Mouse (Mus musculus) forebrain, embryonic 11.5 days (tissue): ENCODE measurements around the gene Gpr84. TPM values are rescaled to one million over a fixed set of nuclear protein-coding genes. Genes with fewer than 3 reads are reported as not detected.

Experiments used
- ATAC-seq: fragments of 200-750 bp; cut with Nextera tagmentation; replicated peaks from 2 replicates; pipeline ENCODE4 v1.8.0; 2017; ENCODE audit warnings: moderate TSS enrichment; ENCODE audit not compliant: low FRiP score
- DNase-seq: peaks from one replicate; pipeline ENCODE4 v3.0.0-alpha.2; 2017; ENCODE audit warnings: low spot score
- H3K27ac ChIP-seq: fragments of 300-500 bp; sonication (generic); 2 replicates; pipeline ENCODE4 v1.5.1; 2014; ENCODE audit warnings: low read depth, low read length
- H3K27me3 ChIP-seq: fragments of 300-500 bp; sonication (generic); 2 replicates; pipeline ENCODE4 v1.6.1; 2014; ENCODE audit warnings: mild to moderate bottlenecking, low read length, mixed read lengths; ENCODE audit not compliant: control insufficient read depth, insufficient read depth
- H3K36me3 ChIP-seq: fragments of 300-500 bp; sonication (generic); 2 replicates; pipeline ENCODE4 v1.6.1; 2014; ENCODE audit warnings: mild to moderate bottlenecking, low read length, moderate library complexity, mixed read lengths; ENCODE audit not compliant: control insufficient read depth, insufficient read depth
- H3K4me1 ChIP-seq: fragments of 300-500 bp; sonication (generic); replicated peaks from 2 replicates; pipeline ENCODE4 v1.6.1; 2014; ENCODE audit warnings: low read length, mixed read lengths; ENCODE audit not compliant: control insufficient read depth, insufficient read depth
- H3K4me2 ChIP-seq: fragments of 300-500 bp; sonication (generic); 2 replicates; pipeline ENCODE4 v1.6.1; 2014; ENCODE audit warnings: low read depth, mild to moderate bottlenecking, low read length, moderate library complexity, mixed read lengths; ENCODE audit not compliant: severe bottlenecking
- H3K4me3 ChIP-seq: fragments of 300-500 bp; sonication (generic); 2 replicates; pipeline ENCODE4 v1.5.1; 2014; ENCODE audit warnings: low read depth, low read length
- H3K9ac ChIP-seq: fragments of 300-500 bp; sonication (generic); 2 replicates; pipeline ENCODE4 v1.6.1; 2014; ENCODE audit warnings: low read length
- H3K9me3 ChIP-seq: fragments of 300-500 bp; sonication (generic); 2 replicates; pipeline ENCODE4 v1.6.1; 2016; ENCODE audit warnings: low read length, mixed read lengths; ENCODE audit not compliant: control insufficient read depth
- WGBS: fragments of 180-500 bp; shearing (Covaris S2); extraction: QIAGEN DNeasy Blood & Tissue Kit; methylation state at CpG from one replicate; pipeline ENCODE4 v1.1.7; 2014; 5-methylcytosine and 5-hydroxymethylcytosine counted together
- polyA plus RNA-seq: library from polyadenylated mRNA; unstranded; fragments of >200 nt; fragmentation: Nextera tagmentation; extraction: Ambion mirVana; gene quantifications from 2 replicates; pipeline ENCODE4 v1.2.1, GENCODE M21; 2014

Gene Gpr84
- polyA plus RNA-seq, 1 experiment from 2014 or later = not detected

DNA sequence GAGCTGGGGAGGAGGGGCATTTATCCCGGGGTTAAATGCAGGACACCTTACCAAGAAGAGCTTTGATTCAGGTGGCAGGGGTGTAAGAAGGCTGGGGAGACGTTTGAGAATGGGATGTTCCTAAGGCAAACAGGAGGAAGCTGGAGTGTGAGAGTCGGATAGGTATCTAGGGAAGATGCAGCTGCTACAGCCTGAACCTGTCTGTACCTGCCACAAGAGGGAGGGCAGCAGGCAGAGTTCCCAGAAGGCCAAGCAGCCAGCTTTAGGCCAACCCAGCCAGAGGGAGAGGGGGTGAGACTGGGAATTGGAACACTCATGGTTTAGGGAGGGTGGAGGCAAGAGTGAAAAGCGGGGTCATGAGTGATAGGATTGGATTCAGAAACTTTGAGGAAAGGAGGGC, 30.4 kb upstream of the Gpr84 start:
- ATAC-seq (no peak), DNase-seq (no peak)
- 18% methylated on average over 4 of the region's 4 CpGs for WGBS
- Histone ChIP-seq H3K9ac (peak overlapping the region; percentile 13; the same call in 1 of the 2 replicates), H3K4me2 (no peak overlapping the region; the same call in 1 of the 2 replicates), H3K27me3 (peaks cover 13% of the 10 kb centered on the region), H3K9me3 (no peaks in the 10 kb centered on the region), H3K4me1 (peaks cover 16% of the 10 kb centered on the region; the same call in 1 of the 2 replicates), H3K27ac (no peak overlapping the region), H3K36me3 (peaks cover 2% of the 10 kb centered on the region; the same call in 1 of the 2 replicates), H3K4me3 (no peak overlapping the region)

DNA sequence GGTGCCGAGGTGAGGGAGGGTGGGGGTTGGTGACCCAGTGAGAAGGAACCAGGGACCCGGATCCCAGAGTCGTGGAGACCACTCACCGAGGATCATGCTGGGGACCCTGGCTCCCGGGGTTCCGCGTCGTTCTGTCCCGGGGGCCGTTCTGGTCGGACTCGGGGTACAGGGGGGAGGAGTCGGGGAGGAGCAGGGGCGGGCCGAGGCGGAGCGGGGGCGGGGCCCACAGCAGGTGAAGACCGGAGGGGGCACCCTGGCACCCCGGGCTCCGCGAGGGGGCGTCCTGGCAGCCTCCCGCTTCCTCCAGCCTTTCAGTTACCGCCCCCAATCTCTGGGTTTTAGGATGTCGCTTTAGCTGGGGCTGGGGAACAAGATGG, 29.5 kb upstream of the Gpr84 start, which contains the start of gene Zfp385a:
Gene Zfp385a, minus strand, starts transcription at position 133 of the 377 bp plus-strand sequence.
- Histone ChIP-seq H3K27ac (no peak within 1 kb of the TSS), H3K4me3 (peak within 1 kb of the TSS; percentile 54), H3K4me2 (peak within 1 kb of the TSS; percentile 86), H3K27me3 (peaks cover 13% of the 10 kb centered on the region), H3K4me1 (peaks cover 16% of the 10 kb centered on the region; the same call in 1 of the 2 replicates), H3K9ac (peak within 1 kb of the TSS; percentile 55), H3K36me3 (peaks cover 2% of the 10 kb centered on the region; the same call in 1 of the 2 replicates), H3K9me3 (no peaks in the 10 kb centered on the region)
- peak; percentile 78 for DNase-seq
- 1% methylated on average over 23 of the region's 26 CpGs for WGBS
- peak; percentile 39 for ATAC-seq

DNA sequence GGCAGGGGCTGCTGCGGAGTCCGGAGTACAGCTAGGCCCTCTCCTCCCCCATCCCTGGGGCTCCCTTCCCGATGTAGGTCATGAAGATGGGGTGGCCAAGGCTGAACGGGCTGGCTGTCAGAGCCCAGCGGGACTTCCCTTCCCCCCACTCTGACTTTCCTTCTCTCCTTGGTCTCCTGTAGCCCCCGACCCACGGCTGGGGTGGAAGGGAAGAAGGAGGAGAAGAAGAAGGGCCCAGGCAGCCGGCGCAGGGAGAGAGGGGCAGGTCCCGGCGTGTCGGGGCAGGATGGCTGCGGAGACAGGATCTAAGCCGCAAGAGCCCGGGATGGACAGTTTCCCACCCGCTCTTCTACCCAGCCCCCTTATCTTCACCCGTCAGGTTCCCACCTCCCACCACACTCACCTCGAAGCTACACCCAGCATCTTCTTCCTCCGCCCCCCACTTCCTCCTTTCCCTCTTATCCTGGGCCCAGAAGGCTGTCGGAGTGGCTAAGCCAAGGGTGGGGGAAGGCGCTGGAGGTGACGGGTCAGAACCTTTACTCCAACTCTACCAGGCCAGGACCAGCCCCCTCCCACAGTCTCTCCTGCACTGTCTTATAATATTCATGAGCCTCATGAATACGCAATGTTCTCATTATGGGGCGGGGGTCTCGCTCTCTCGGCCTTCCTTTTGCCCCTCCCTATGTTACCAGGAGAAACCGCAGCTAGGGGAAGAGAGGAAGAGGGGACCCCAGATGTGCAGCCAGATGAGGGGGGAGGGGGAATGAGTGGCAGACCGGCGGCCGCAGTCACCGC, 29.0 kb upstream of the Gpr84 start:
- H3K4me1 ChIP-seq = peaks cover 17% of the 10 kb centered on the region; the same call in 1 of the 2 replicates
- H3K4me3 ChIP-seq = peak overlapping the region; percentile 54
- H3K9me3 ChIP-seq = no peaks in the 10 kb centered on the region
- no peak overlapping the region for H3K27ac ChIP-seq
- no peaks in the 10 kb centered on the region; the same call in 1 of the 2 replicates for H3K36me3 ChIP-seq
- 3% methylated on average over 24 of the region's 31 CpGs for WGBS
- peak overlapping the region; percentile 55 for H3K9ac ChIP-seq
- peak overlapping the region; percentile 86 for H3K4me2 ChIP-seq
- ATAC-seq (peak; percentile 53; the same call in 1 of the 2 replicates), DNase-seq (no peak)
- H3K27me3 ChIP-seq = peaks cover 13% of the 10 kb centered on the region

DNA sequence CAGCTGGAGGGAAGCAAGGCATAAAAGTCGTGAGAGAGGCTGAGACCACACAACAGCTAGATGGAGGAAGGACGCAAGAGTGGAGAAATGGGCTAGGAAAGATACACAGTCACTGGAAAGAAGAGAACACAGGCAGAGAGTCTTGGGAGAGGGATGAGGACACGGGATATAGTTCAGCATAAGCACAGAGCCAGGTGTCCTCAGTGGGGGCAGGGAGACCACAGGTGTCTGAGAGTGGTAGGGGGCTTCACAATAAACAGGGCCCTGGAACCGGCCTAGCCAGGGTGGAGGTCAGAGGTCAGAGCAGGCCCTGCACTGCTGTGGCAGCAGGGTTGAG, 28.4 kb upstream of the Gpr84 start:
- H3K27ac ChIP-seq = no peak overlapping the region
- WGBS = 36% methylated on average over 4 of the region's 4 CpGs

DNA sequence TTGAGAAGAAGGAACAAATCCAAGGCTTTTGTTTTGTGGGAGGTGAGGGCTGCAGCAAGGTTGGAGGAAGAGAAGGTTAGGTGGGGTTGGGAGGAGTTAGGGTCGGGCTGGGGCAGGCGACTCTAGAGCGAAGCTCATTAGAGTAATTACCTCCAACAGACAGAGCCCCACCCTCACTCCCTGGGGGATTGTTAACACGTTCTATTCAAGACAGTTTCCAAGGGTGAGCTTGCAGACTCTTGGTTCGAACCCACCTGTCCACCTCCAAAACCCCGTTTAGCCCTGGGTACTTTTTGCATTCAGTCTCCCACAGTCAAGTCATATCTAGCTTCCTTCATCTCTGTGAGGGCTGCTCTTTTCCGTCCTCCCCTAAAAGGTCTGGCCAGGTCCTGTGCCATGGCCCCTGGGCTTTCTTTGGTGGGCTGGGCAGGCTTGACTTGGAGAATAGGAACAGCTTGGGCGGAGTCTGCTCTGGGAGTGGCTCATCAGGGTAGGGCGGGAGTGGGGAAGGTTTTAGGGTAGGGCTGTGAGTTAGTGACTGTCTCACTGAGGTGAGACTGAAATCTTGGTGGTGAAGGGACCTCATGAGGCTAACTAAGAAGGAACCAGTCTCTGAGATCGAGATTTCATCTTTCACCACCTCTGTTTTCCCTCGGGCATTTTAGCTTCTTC, 26.7 kb upstream of the Gpr84 start:
- ATAC-seq (no peak), DNase-seq (no peak)
- Histone ChIP-seq H3K27me3 (peaks cover 13% of the 10 kb centered on the region), H3K4me3 (no peak overlapping the region), H3K4me1 (peaks cover 32% of the 10 kb centered on the region), H3K9ac (no peak overlapping the region), H3K4me2 (no peak overlapping the region), H3K27ac (no peak overlapping the region), H3K9me3 (no peaks in the 10 kb centered on the region), H3K36me3 (no peaks in the 10 kb centered on the region)
- WGBS = 13% methylated on average over 11 of the region's 11 CpGs

More for the DNA sequence above, 28.4 kb upstream of the Gpr84 start:
- Histone ChIP-seq H3K4me2 (peak overlapping the region; percentile 86), H3K27me3 (peaks cover 13% of the 10 kb centered on the region), H3K9me3 (no peaks in the 10 kb centered on the region), H3K36me3 (no peaks in the 10 kb centered on the region), H3K4me3 (0 out of 2 replicates have a peak overlapping the region, but pooled peaks have one; percentile 54), H3K9ac (no peak overlapping the region), H3K4me1 (peaks cover 23% of the 10 kb centered on the region)
- ATAC-seq = no peak
- DNase-seq = no peak

DNA sequence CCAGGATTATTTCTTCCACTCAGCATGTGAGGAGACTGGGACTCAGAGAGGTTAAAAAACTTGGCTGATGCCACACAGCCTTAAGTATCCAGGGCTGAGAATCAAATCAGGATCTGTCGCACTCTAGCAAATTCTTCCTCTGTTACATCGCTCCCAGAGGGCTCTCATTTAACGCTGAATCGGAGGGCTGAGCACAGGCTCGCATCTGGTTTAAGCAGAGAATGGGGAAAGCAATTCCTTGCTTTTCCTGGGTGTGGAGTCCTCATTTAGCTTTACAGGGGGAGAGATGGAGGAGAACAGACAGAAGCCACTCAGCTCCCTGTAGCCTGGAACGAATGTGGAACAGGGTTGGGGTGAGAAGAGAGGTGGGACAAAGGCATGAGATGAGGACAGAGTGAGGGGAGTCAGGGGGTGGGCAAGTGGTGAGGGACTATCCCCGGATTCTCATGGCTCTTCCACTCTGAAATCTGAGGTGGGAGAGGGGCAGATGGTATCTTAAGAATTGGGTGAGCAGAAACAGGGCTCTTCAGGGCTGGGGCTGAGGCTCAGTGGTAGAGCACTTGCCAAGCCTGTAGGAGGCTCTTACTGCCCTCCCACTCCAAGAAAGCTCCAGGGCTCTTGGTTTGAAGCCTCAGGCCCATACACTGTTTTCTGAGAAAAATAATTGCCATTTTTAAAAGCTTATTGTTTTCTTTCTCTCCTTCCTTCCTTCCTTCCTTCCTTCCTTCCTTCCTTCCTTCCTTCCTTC, 25.2 kb upstream of the Gpr84 start:
- H3K27me3 ChIP-seq = peaks cover 9% of the 10 kb centered on the region
- no peak overlapping the region for H3K4me2 ChIP-seq
- no peak overlapping the region for H3K4me3 ChIP-seq
- H3K27ac ChIP-seq = no peak overlapping the region
- WGBS = 26% methylated on average over 7 of the region's 7 CpGs
- no peak for ATAC-seq
- no peak for DNase-seq
- H3K9me3 ChIP-seq = no peaks in the 10 kb centered on the region
- H3K9ac ChIP-seq = no peak overlapping the region
- H3K4me1 ChIP-seq = peaks cover 30% of the 10 kb centered on the region
- H3K36me3 ChIP-seq = no peaks in the 10 kb centered on the region

DNA sequence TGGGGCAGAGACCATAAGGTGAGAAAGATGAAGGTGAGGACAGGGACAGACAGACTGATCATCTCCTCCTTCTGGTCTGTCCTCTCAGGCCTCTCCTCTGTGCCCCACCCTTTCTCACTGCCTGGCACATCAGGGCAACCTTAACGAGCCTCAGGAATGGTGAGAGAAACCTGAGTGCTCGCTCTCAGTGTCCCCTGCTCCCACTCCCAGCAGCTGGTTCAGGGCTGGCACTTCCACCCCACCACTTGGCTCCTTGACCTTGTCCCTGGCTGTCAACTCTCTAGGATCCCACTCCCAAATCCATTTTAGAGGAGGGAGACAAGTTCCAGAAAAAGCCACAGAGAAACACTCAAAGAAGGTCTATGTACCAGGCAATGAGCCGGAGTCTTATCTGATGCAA, 24.6 kb upstream of the Gpr84 start:
- H3K4me3 ChIP-seq = no peak overlapping the region
- ATAC-seq (no peak), DNase-seq (no peak)
- no peaks in the 10 kb centered on the region for H3K9me3 ChIP-seq
- peaks cover 7% of the 10 kb centered on the region for H3K27me3 ChIP-seq
- no peak overlapping the region for H3K27ac ChIP-seq
- peaks cover 26% of the 10 kb centered on the region for H3K4me1 ChIP-seq
- WGBS = 52% methylated on average over 3 of the region's 3 CpGs
- no peak overlapping the region for H3K9ac ChIP-seq
- H3K4me2 ChIP-seq = no peak overlapping the region
- no peaks in the 10 kb centered on the region for H3K36me3 ChIP-seq

DNA sequence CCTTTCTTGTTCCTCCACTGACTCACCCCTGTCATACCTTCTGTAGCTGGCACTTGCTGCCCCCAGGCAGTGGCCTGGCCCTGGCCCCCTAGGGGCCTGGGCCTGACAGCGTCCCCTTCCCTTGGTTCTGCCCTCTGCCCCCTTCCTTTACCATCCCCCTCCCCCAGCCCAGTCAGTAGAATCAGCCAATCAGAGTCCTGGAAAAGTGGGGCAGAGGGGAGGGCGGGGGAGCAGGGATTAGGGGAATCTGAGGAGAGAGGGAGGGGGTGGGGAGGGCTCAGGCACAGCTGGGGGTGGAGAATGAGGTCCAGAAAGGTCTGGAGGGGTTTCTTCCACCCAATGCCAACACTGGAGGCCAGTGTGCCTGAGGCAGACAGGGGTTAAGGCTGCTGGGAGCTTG, 23.8 kb upstream of the Gpr84 start:
- H3K4me2 ChIP-seq = no peak overlapping the region
- H3K9me3 ChIP-seq = no peaks in the 10 kb centered on the region
- DNase-seq (no peak), ATAC-seq (peak; percentile 67)
- WGBS = 0% methylated on average over 2 of the region's 2 CpGs
- no peak overlapping the region for H3K4me3 ChIP-seq
- peak overlapping the region; percentile 13; the same call in 1 of the 2 replicates for H3K9ac ChIP-seq
- H3K36me3 ChIP-seq = no peaks in the 10 kb centered on the region
- peaks cover 6% of the 10 kb centered on the region for H3K27me3 ChIP-seq
- no peak overlapping the region for H3K27ac ChIP-seq
- H3K4me1 ChIP-seq = peaks cover 24% of the 10 kb centered on the region
